Mouse (Mus musculus): ENCODE data around the gene Gm20388.

DNA sequence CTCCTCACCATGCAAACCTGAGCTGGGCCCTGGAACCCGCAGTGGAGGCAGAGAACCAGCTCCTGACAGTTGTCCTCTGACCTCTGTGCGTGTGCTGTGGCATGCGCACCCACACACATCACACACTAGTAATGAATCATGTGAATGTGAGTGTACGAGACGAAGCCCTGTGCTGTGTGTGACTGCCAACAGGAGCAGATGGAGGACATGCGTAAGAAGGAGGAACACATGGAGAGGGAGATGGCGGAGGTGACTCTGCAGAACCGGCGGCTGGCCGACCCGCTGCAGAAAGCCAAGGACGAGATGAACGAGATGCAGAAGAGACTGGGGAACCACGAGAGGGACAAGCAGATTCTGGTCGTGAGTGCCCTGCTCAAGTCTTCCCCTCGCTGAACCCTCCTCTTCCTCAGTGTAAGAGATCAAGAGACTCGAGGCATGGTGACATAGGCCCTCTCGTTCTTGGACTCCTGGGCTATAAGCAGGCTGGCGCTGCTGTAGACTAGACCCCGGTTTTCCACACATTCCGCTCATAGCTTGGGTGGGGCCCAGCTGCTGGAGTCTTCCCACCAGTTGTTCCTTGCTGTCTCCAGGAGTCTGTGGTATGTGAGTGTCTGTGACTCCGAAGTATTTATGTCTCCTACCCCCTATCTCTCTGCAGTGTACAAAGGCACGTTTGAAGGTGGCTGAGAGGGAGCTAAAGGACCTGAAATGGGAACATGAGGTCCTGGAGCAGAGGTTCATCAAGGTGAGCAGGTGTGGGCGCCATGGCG lies 3617.3 kb downstream of the Gm20388 start:
- TF ChIP-seq POLR2A (IDR thresholded peaks at IDR 0.05; ENCODE audit: borderline replicate concordance, control insufficient read depth, low read depth, low read length) (no peak), CTCF (IDR thresholded peaks at IDR 0.05; ENCODE audit: control insufficient read depth, insufficient read depth, low read length) (no peak)

All from bone marrow, adult 2 months (tissue).